Mouse (Mus musculus) CH12.LX (cell line): Measurements from ENCODE around the gene Kif24. TPM values are rescaled to one million over a fixed set of nuclear protein-coding genes. Genes with fewer than 3 reads are reported as not detected.

Source experiments
- DNase-seq: peaks from one replicate; pipeline ENCODE4 v3.0.0-alpha.2; 2013; ENCODE audit errors: extremely low read depth
- H3K27ac ChIP-seq: 2 replicates; pipeline ENCODE4 v1.5.1; 2012; ENCODE audit warnings: low read depth, mild to moderate bottlenecking, control low read depth, moderate library complexity; ENCODE audit not compliant: insufficient read depth
- H3K27me3 ChIP-seq: replicated peaks from 2 replicates; pipeline ENCODE3; 2012; ENCODE audit warnings: inconsistent platforms
- H3K36me3 ChIP-seq, 2 experiments: replicated peaks in 1 of 2; 2 replicates each; pipeline versions ENCODE3 to v1.6.1; 2012; ENCODE audit warnings: inconsistent platforms in 1 of 2, low read length in 1 of 2, mild to moderate bottlenecking in 1 of 2, mixed read lengths in 1 of 2, moderate library complexity in 1 of 2; ENCODE audit not compliant: control insufficient read depth in 1 of 2, insufficient read depth in 1 of 2
- H3K4me1 ChIP-seq, 2 experiments: 2 replicates each; pipeline ENCODE4 v1.6.1; 2012; ENCODE audit warnings: inconsistent platforms in 1 of 2, moderate library complexity in 1 of 2; ENCODE audit not compliant: insufficient read depth in 2 of 2, control insufficient read depth in 1 of 2
- H3K4me2 ChIP-seq: 2 replicates; pipeline ENCODE4 v1.6.1; 2012; ENCODE audit warnings: low read depth, mild to moderate bottlenecking, control low read depth; ENCODE audit not compliant: poor library complexity, insufficient read depth, severe bottlenecking
- H3K4me3 ChIP-seq, 3 experiments: fragments of 150-350 bp in 1 of 3; sonication (generic) in 1 of 3; replicated peaks in 1 of 3; 2 replicates each; pipeline versions ENCODE3 to v1.5.1; 2011 to 2012; ENCODE audit warnings: low read depth in 2 of 3, low read length in 2 of 3, mild to moderate bottlenecking in 2 of 3, moderate library complexity in 2 of 3, control low read depth in 1 of 3, improper control_type of control experiment in 1 of 3, inconsistent platforms in 1 of 3, mixed read lengths in 1 of 3; ENCODE audit not compliant: poor library complexity in 1 of 3
- H3K79me2 ChIP-seq: replicated peaks from 2 replicates; pipeline ENCODE4 v1.6.1; 2012; ENCODE audit warnings: mild to moderate bottlenecking, moderate library complexity; ENCODE audit not compliant: control insufficient read depth, poor library complexity, insufficient read depth, severe bottlenecking; ENCODE audit errors: extremely low read depth
- H3K9ac ChIP-seq: 2 replicates; pipeline ENCODE4 v1.6.1; 2012; ENCODE audit warnings: low read depth, mild to moderate bottlenecking, control low read depth, moderate library complexity; ENCODE audit not compliant: insufficient read depth
- H3K9me3 ChIP-seq: replicated peaks from 2 replicates; pipeline ENCODE3; 2012; ENCODE audit warnings: low read length, inconsistent platforms, mixed read lengths
- BHLHE40 ChIP-seq: IDR thresholded peaks from 2 replicates; pipeline ENCODE4 v1.6.1; 2011; ENCODE audit warnings: mild to moderate bottlenecking, low read depth, low read length, improper control_type of control experiment
- CHD1 ChIP-seq: IDR thresholded peaks from 2 replicates; pipeline ENCODE4 v1.6.1; 2012; ENCODE audit warnings: low read depth, low read length, improper control_type of control experiment, inconsistent platforms
- CHD2 ChIP-seq: IDR thresholded peaks from 2 replicates; pipeline ENCODE4 v1.6.1; 2011; ENCODE audit warnings: low read length, improper control_type of control experiment
- CTCF ChIP-seq, 2 experiments: IDR thresholded peaks in 1 of 2; conservative IDR thresholded peaks in 1 of 2; 2 replicates each; pipeline ENCODE4 v1.5.1; 2011 to 2012; ENCODE audit warnings: low read depth in 2 of 2, low read length in 2 of 2, improper control_type of control experiment in 1 of 2, inconsistent platforms in 1 of 2, mild to moderate bottlenecking in 1 of 2, moderate library complexity in 1 of 2
- E2F4 ChIP-seq: IDR thresholded peaks from 2 replicates; pipeline ENCODE4 v1.6.1; 2011; ENCODE audit warnings: low read depth, low read length, improper control_type of control experiment; ENCODE audit not compliant: insufficient replicate concordance
- ELF1 ChIP-seq: IDR thresholded peaks from 2 replicates; pipeline ENCODE4 v1.6.1; 2014; ENCODE audit warnings: low read depth, mild to moderate bottlenecking, inconsistent platforms, low read length, improper control_type of control experiment
- EP300 ChIP-seq: IDR thresholded peaks from 2 replicates; pipeline ENCODE4 v1.6.1; 2011; ENCODE audit warnings: low read length, improper control_type of control experiment
- ETS1 ChIP-seq: conservative IDR thresholded peaks from 2 replicates; pipeline ENCODE4 v1.6.1; 2012; ENCODE audit warnings: low read depth, mild to moderate bottlenecking, inconsistent platforms, low read length, improper control_type of control experiment, moderate library complexity
- GABPA ChIP-seq: IDR thresholded peaks from 2 replicates; pipeline ENCODE4 v1.6.1; 2012; ENCODE audit warnings: low read depth, low read length, improper control_type of control experiment, inconsistent platforms; ENCODE audit not compliant: insufficient replicate concordance
- HCFC1 ChIP-seq: IDR thresholded peaks from 2 replicates; pipeline ENCODE4 v1.6.1; 2012; ENCODE audit warnings: low read depth, mild to moderate bottlenecking, inconsistent platforms, low read length, improper control_type of control experiment
- IRF4 ChIP-seq: IDR thresholded peaks from 2 replicates; pipeline ENCODE4 v1.6.1; 2014; ENCODE audit warnings: low read depth, mild to moderate bottlenecking, inconsistent platforms, low read length, improper control_type of control experiment
- JUN ChIP-seq: IDR thresholded peaks from 2 replicates; pipeline ENCODE4 v1.6.1; 2011; ENCODE audit warnings: low read depth, mild to moderate bottlenecking, low read length, improper control_type of control experiment, moderate library complexity; ENCODE audit not compliant: insufficient read depth
- JUND ChIP-seq: conservative IDR thresholded peaks from 2 replicates; pipeline ENCODE4 v1.6.1; 2011; ENCODE audit warnings: low read depth, low read length, improper control_type of control experiment
- KAT2A ChIP-seq: IDR thresholded peaks from 2 replicates; pipeline ENCODE4 v1.6.1; 2012; ENCODE audit warnings: low read length, improper control_type of control experiment, inconsistent platforms; ENCODE audit not compliant: insufficient replicate concordance
- MAFK ChIP-seq: IDR thresholded peaks from 2 replicates; pipeline ENCODE4 v1.6.1; 2011; ENCODE audit warnings: low read length, improper control_type of control experiment; ENCODE audit not compliant: insufficient replicate concordance
- MAX ChIP-seq: IDR thresholded peaks from 2 replicates; pipeline ENCODE4 v1.6.1; 2011; ENCODE audit warnings: low read length, improper control_type of control experiment
- MEF2A ChIP-seq: IDR thresholded peaks from 2 replicates; pipeline ENCODE4 v1.6.1; 2014; ENCODE audit warnings: low read depth, mild to moderate bottlenecking, inconsistent platforms, low read length, improper control_type of control experiment, borderline replicate concordance
- MXI1 ChIP-seq: IDR thresholded peaks from 2 replicates; pipeline ENCODE4 v1.6.1; 2011; ENCODE audit warnings: mild to moderate bottlenecking, low read depth, low read length, improper control_type of control experiment
- MYC ChIP-seq: IDR thresholded peaks from 2 replicates; pipeline ENCODE4 v1.6.1; 2011; ENCODE audit warnings: low read depth, mild to moderate bottlenecking, improper control_type of control experiment, low read length
- NELFE ChIP-seq: IDR thresholded peaks from 2 replicates; pipeline ENCODE4 v1.6.1; 2011; ENCODE audit warnings: low read depth, low read length, improper control_type of control experiment
- NRF1 ChIP-seq: IDR thresholded peaks from 2 replicates; pipeline ENCODE4 v1.6.1; 2014; ENCODE audit warnings: low read depth, mild to moderate bottlenecking, inconsistent platforms, low read length, improper control_type of control experiment, moderate library complexity
- PAX5 ChIP-seq: IDR thresholded peaks from 2 replicates; pipeline ENCODE4 v1.6.1; 2012; ENCODE audit warnings: low read length, inconsistent platforms, mixed read lengths
- POLR2A ChIP-seq: IDR thresholded peaks from 2 replicates; pipeline ENCODE4 v1.6.1; 2011; ENCODE audit warnings: low read depth, mild to moderate bottlenecking, improper control_type of control experiment, low read length
- POLR2AphosphoS2 ChIP-seq: IDR thresholded peaks from 2 replicates; pipeline ENCODE4 v1.6.1; 2011; ENCODE audit warnings: low read depth, low read length, improper control_type of control experiment
- RAD21 ChIP-seq: IDR thresholded peaks from 2 replicates; pipeline ENCODE4 v1.6.1; 2011; ENCODE audit warnings: low read depth, mild to moderate bottlenecking, low read length, improper control_type of control experiment, moderate library complexity
- RCOR1 ChIP-seq: conservative IDR thresholded peaks from 2 replicates; pipeline ENCODE4 v1.6.1; 2012; ENCODE audit warnings: low read depth, mild to moderate bottlenecking, inconsistent platforms, low read length, improper control_type of control experiment
- SIN3A ChIP-seq: IDR thresholded peaks from 2 replicates; pipeline ENCODE4 v1.6.1; 2012; ENCODE audit warnings: low read length, improper control_type of control experiment, inconsistent platforms
- SMC3 ChIP-seq: IDR thresholded peaks from 2 replicates; pipeline ENCODE4 v1.6.1; 2011; ENCODE audit warnings: low read depth, low read length, improper control_type of control experiment
- TBP ChIP-seq: conservative IDR thresholded peaks from 2 replicates; pipeline ENCODE4 v1.6.1; 2011; ENCODE audit warnings: low read depth, low read length, improper control_type of control experiment
- TCF12 ChIP-seq: IDR thresholded peaks from 2 replicates; pipeline ENCODE4 v1.6.1; 2014; ENCODE audit warnings: low read depth, mild to moderate bottlenecking, inconsistent platforms, low read length, improper control_type of control experiment
- UBTF ChIP-seq: IDR thresholded peaks from 2 replicates; pipeline ENCODE4 v1.6.1; 2012; ENCODE audit warnings: low read depth, mild to moderate bottlenecking, inconsistent platforms, low read length, improper control_type of control experiment, moderate library complexity
- USF1 ChIP-seq: IDR thresholded peaks from 2 replicates; pipeline ENCODE4 v1.6.1; 2014; ENCODE audit warnings: low read depth, mild to moderate bottlenecking, inconsistent platforms, low read length, improper control_type of control experiment
- USF2 ChIP-seq: conservative IDR thresholded peaks from 2 replicates; pipeline ENCODE4 v1.6.1; 2011; ENCODE audit warnings: low read depth, low read length, improper control_type of control experiment
- ZC3H11A ChIP-seq: IDR thresholded peaks from 2 replicates; pipeline ENCODE4 v1.6.1; 2012; ENCODE audit warnings: low read depth, mild to moderate bottlenecking, inconsistent platforms, low read length, improper control_type of control experiment
- ZKSCAN1 ChIP-seq: IDR thresholded peaks from 2 replicates; pipeline ENCODE4 v1.6.1; 2012; ENCODE audit warnings: low read depth, inconsistent platforms, low read length, improper control_type of control experiment, borderline replicate concordance
- ZMIZ1 ChIP-seq: IDR thresholded peaks from 2 replicates; pipeline ENCODE4 v1.6.1; 2012; ENCODE audit warnings: low read depth, mild to moderate bottlenecking, inconsistent platforms, low read length, improper control_type of control experiment
- ZNF384 ChIP-seq: IDR thresholded peaks from 2 replicates; pipeline ENCODE4 v1.6.1; 2012; ENCODE audit warnings: low read depth, low read length, improper control_type of control experiment, inconsistent platforms
- dilution Hi-C: fragments of 300-500 bp; cut with MboI; formaldehyde crosslinking; loops from 2 replicates; pipeline ENCODE4 v1.14.3; 2020; ENCODE audit warnings: low sequenced_read_pairs; ENCODE audit not compliant: extremely low pct_unique_long_range_greater_than_20kb, extremely low pct_ligation_motif_present
- in situ Hi-C: fragments of 300-500 bp; cut with MboI; formaldehyde crosslinking; loops from 3 replicates; pipeline ENCODE4 v1.14.3; 2019; ENCODE audit warnings: low sequenced_read_pairs, low pct_ligation_motif_present, low pct_unique_long_range_greater_than_20kb, mixed read lengths
- polyA plus RNA-seq: library from polyadenylated mRNA; unstranded; fragments of >175 nt; gene quantifications from 2 replicates; pipeline ENCODE4 v1.2.1, GENCODE M21; 2012; ENCODE audit warnings: low read depth; ENCODE audit not compliant: insufficient read length
- total RNA-seq, 2 experiments: library from RNA; depleted of rRNA; stranded (reverse); fragments of 300-350 nt in 1 of 2; fragments of >200 nt in 1 of 2; gene quantifications; 2 replicates each; pipeline ENCODE4 v1.2.3; 2012 to 2014

The Kif24 gene
- total RNA-seq (2012; rRNA removed) (8.6 and 9.1 TPM in 2 replicates), total RNA-seq (2014; rRNA removed) (5.5 and 6.4 TPM in 2 replicates), polyA plus RNA-seq (7.9 and 8.4 TPM in 2 replicates)

GRCm38 (mm10) chr4:41464345-41465286 is at the start of gene Kif24, which contains the start of gene Nudt2:
Gene Kif24, minus strand, starts transcription at chr4:41464887.
Gene Nudt2, plus strand, starts transcription at chr4:41465151.
- dilution Hi-C loops: no loop called here
- in situ Hi-C loops: no loop called here
- TF ChIP-seq NELFE: peak; percentile 82
- TF ChIP-seq JUN: no peak
- peak; percentile 10; the same call in 1 of the 2 replicates for TF ChIP-seq TCF12
- no peak for TF ChIP-seq USF2
- TF ChIP-seq CHD2: peak; percentile 100
- TF ChIP-seq MEF2A: no peak
- TF ChIP-seq ZNF384: no peak
- 0 out of 2 replicates have a peak, but pooled peaks have one; percentile 15 for TF ChIP-seq MAX
- no peak for TF ChIP-seq ZKSCAN1
- no peak for TF ChIP-seq PAX5
- no peak for TF ChIP-seq ELF1
- TF ChIP-seq RAD21: no peak
- no peak; the same call in none of the 2 replicates for TF ChIP-seq MYC
- TF ChIP-seq POLR2A: peak; percentile 79
- 0 out of 2 replicates have a peak, but pooled peaks have one; percentile 17 for TF ChIP-seq TBP
- no peak for TF ChIP-seq EP300
- peak; percentile 77 for TF ChIP-seq HCFC1
- TF ChIP-seq SIN3A: peak; percentile 86; the same call in 1 of the 2 replicates
- TF ChIP-seq NRF1: peak; percentile 94
- TF ChIP-seq UBTF: no peak
- no peak for TF ChIP-seq GABPA
- peak; percentile 71; the same call in 1 of the 2 replicates for TF ChIP-seq KAT2A
- peak; percentile 60; the same call in 1 of the 2 replicates for TF ChIP-seq ZMIZ1
- no peak for TF ChIP-seq USF1
- peak; percentile 95 for TF ChIP-seq MXI1
- TF ChIP-seq MAFK: no peak
- no peak for TF ChIP-seq CHD1
- no peak for TF ChIP-seq RCOR1
- TF ChIP-seq ZC3H11A: no peak
- TF ChIP-seq CTCF (conservative IDR thresholded peaks at IDR 0.05 in 1 of 2, IDR thresholded peaks at IDR 0.05 in 1 of 2; ENCODE audit: low read depth in 2 of 2, low read length in 2 of 2): no peak
- TF ChIP-seq BHLHE40: no peak
- no peak for TF ChIP-seq SMC3
- TF ChIP-seq E2F4: peak; percentile 89; the same call in 1 of the 2 replicates
- TF ChIP-seq IRF4: 0 out of 2 replicates have a peak, but pooled peaks have one; percentile 6
- no peak for TF ChIP-seq ETS1
- no peak for TF ChIP-seq JUND
- TF ChIP-seq POLR2AphosphoS2: no peak

More at GRCm38 (mm10) chr4:41464345-41465286, at the start of gene Kif24, which contains the start of gene Nudt2:
- Histone ChIP-seq H3K27ac (0 out of 2 replicates have a peak within 1 kb of the TSS, but pooled peaks have one; percentile 2), H3K27me3 (no peaks in the 10 kb centered on the region), H3K79me2 (peaks cover 16% of the 10 kb centered on the region), H3K9ac (peak within 1 kb of the TSS; percentile 84), H3K4me1 (peaks cover 8 to 17% of the 10 kb centered on the region in 2 experiments; a peak in 3 of 4 replicates), H3K36me3 (peaks cover 0 to 13% of the 10 kb centered on the region in 2 experiments), H3K4me2 (peak within 1 kb of the TSS; percentile 97), H3K4me3 (peak within 1 kb of the TSS; percentile 69 to 99 (median 81)), H3K9me3 (no peaks in the 10 kb centered on the region)
- DNase-seq: peak; percentile 99
